Mouse (Mus musculus): ENCODE measurements around the gene Nus1.

DNA sequence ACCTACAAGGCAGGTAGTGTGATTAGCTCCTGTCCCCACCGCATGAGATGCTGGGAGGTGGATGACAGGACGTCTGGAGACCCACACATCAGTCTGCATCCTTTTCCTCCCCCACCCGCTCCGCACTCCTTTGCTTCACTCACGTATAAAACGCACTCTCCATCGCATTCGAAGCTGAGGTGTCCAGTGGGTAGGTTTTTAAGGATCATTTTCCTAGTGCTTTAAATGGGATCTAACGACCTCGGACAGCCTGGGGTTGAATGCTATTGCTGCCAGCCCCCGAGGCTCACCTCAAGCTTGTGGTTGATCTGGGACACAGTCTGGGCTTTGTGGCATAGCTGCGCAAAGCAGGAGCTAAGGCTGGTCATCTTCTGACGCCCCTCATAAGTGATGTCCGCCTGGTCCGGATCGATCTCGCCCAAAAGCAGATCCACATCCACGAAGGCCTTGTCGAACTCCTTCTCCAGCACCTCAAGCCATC is 36.0 kb upstream of the Nus1 start:
- no peak for TF ChIP-seq CTCF (IDR thresholded peaks at IDR 0.05)
- TF ChIP-seq EP300 (IDR thresholded peaks at IDR 0.05): no peak
